Mouse (Mus musculus) heart, adult 8-10 months (tissue): ENCODE measurements at regions not wholly inside any gene's neighbourhood (a gene's known extent, or its start where the extent isn't known, plus 50 kb on each side); places are given as distances from the start of the nearest gene placed in this dataset.

ENCODE experiments used
- DNase-seq: peaks from one replicate; pipeline ENCODE4 v3.0.0; 2022; ENCODE audit warnings: low spot score

DNA sequence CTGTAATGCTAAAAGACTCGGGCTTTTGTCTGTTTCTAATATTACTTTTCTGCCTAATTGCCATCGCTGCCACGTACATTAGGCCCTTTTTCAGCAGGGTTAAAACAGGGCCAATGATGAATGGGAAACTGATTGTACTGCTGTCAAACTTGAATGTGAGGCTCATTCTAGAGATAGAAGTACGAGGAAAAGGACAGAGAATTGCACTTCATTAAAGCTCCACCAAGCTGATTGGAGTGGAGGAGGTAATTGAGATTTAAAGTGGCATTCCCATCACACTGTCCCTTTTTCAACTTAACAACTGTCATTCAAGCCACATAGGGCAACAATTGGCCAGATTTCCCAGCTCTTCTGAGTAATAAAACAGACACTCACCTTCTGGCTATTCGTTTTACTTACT lies 526.8 kb downstream of the Prkd1 start:
- no peak for DNase-seq

DNA sequence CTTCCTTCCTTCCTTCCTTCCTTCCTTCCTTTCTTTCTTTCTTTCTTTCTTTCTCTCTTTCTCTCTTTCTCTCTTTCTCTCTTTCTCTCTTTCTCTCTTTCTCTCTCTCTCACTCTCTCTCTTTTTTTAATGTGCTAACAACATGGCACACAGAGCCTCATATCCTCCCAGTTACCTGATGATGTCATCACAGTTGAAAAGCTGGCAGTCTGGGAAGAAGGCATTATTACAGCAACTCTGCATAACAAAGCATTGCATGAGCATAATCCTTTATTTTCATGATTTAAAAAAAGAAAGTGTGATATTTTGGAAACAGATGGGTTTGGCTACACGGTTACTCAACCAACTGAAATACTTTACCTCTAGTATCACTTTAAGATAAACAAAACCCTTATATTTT lies 525.9 kb downstream of the Prkd1 start:
- no peak for DNase-seq

- no peak for DNase-seq
These were observed 490.8 kb downstream of the Prkd1 start for GRCm38 (mm10) chr12:50158143-50158542.

DNA sequence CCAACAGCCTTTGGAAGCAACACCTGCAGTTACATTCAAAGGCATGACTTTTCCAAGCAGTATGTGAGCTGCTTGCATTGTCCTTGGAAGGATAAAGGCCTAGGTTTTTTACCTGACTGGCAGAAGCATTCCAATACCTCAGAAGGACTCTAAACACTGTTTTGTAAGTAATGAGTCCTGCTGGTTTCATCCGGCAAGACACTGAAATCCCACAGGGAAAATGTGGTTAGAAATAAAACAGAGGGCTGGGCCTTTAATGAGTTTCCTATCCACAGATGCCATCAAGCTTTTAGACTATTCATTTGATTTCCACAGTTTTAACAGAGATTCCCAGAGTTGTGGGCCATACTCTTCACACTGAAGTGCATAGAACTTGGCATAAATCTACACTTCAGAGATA lies 461.6 kb downstream of the Prkd1 start:
- no peak for DNase-seq

GRCm38 (mm10) chr12:50190892-50191539 lies 457.9 kb downstream of the Prkd1 start:
- DNase-seq = no peak

GRCm38 (mm10) chr12:50191733-50192612 lies 456.9 kb downstream of the Prkd1 start:
- no peak for DNase-seq

DNA sequence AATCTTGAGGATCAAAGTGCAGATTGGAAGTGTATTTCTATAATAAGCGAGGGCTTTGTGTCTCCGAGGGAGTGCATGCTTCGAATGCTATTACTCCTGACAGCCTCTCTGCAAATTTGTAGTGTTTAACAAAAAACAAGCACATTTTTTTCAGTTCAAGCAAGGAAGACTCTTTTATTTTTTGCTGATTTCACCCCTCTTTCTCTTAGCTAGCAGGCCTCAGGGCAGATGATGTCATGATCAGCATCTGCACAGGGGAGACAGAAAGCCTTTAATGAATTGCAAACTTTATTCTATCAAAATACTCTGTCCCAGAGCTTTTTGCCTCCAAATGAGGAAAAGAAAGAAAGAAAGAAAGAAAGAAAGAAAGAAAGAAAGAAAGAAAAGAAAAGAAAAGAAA lies 455.4 kb downstream of the Prkd1 start:
- no peak for DNase-seq

- DNase-seq = no peak
These were observed 454.2 kb downstream of the Prkd1 start for GRCm38 (mm10) chr12:50194714-50195113.

- DNase-seq = no peak
These were observed 452.6 kb downstream of the Prkd1 start for GRCm38 (mm10) chr12:50196339-50196738.

DNA sequence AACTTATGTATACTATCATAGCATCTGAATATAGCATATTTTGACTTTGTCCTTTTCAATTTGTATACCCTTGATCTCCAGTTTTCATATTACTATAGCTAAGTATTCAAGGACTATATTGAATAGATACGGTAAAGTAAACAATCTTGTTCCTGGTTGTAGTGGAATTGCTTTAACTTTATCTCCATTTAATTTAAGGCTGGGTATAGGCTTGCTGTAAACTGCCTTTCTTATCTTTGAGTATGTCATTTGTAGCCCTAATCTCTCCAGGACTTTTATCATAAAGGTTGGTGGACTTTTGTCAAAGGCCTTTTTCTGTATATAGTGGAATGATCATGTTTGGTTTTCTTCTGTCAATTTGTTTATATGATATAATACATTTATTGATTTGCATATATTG lies 407.8 kb downstream of the Prkd1 start:
- DNase-seq = no peak

- no peak for DNase-seq
These were observed 390.0 kb downstream of the Prkd1 start for GRCm38 (mm10) chr12:50258901-50259300.

DNA sequence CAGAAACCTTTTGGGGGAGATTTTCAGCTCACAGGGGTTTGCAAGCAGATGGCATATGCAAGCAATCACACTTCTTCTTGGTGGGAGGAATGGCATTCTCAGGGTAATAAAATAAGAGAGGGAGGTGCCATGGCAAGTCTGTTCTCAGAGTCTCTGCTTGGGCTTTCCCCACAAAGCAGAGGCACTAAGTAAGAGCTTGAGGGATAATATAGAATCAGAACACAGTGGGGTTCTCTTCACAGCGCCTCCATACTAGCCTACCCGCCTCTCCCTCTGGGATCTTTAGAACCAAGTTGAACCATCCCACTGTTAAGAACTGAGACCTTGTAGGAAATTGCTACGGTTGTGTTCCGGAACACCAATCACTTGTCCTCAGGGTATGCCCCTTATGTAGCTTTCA lies 387.8 kb downstream of the Prkd1 start:
- DNase-seq = no peak

DNA sequence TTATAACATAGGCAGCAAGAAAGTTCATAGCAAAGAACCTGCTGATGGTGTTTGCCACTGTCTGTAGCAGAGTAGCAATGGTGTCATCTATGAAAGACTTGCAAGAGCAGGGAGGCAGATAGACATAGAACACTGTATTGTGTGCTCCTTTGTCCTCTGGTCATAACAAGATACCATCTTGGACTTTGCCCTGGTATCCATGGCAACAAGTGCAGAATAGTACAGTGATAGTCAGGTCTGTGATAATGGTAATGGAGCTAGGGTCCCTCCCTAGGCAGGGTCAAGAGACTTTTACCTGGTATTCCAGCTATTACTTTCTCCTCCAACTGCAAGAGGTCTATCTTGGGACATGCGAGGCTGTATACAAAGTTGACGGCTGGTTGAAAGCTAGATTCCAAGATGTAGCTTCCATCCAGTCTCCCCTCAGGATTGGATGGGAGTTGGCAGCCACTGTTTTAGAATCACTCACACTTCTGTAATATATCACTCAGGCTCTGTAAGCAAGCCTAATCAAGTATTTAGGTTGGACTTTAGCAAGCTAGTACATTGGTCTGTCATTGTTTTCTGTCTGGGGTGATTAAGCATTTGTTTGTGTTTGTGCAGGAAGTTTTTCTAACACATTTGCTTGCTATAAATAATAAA lies 375.5 kb downstream of the Prkd1 start:
- no peak for DNase-seq

GRCm38 (mm10) chr12:50281615-50282014 lies 367.3 kb downstream of the Prkd1 start:
- no peak for DNase-seq
